Comparison of ENCODE assay signal across 19 mouse cellular contexts in genomic region chr12:103214797-103215196, GRCm38 (mm10). TPM values are rescaled to one million over a fixed set of nuclear protein-coding genes. Genes with fewer than 3 reads are reported as not detected.
DNase-seq lines count a peak whose midpoint lies in the region; ATAC-seq lines count a peak whose summit lies in the region.
"Had no signal": no experiment of that assay in that cellular context is flagged by ENCODE, and none has a peak within 500 bp of the region (broad histone marks: within the 10 kb centered on the region; RNA-seq: fewer than 3 reads in every experiment).

No protein-coding gene starts in this region.

- no peaks in the 10 kb centered on the region for H3K27me3 ChIP-seq in heart, embryonic 12.5 days (replicated peaks)
- H3K27me3 ChIP-seq in kidney, embryonic 16.5 days (ENCODE audit: insufficient read depth, low read length), result no peaks in the 10 kb centered on the region
- H3K27me3 ChIP-seq in hindbrain, embryonic 16.5 days (replicated peaks; ENCODE audit: control insufficient read depth, insufficient read depth, low read length), result no peaks in the 10 kb centered on the region
- no peaks in the 10 kb centered on the region for H3K27me3 ChIP-seq in midbrain, embryonic 16.5 days (ENCODE audit: control insufficient read depth, insufficient read depth, low read depth, low read length)
- H3K27me3 ChIP-seq: limb, embryonic 12.5 days; stomach, embryonic 15.5 days had no signal

- no peak for DNase-seq in heart, adult 11 months
- DNase-seq in kidney, postnatal 25 days, result no peak
- DNase-seq in urinary bladder, adult 2 months (ENCODE audit: low spot score), result no peak
- DNase-seq: cerebellum, adult 18-20 months; cerebellum, postnatal 36 days; gastrocnemius, postnatal 25 days; right cerebral cortex, postnatal 14 days; thymus, adult 2 months had no signal

- H3K4me3 ChIP-seq in heart, embryonic 12.5 days, result no peak overlapping the region
- H3K4me3 ChIP-seq in kidney, embryonic 16.5 days (ENCODE audit: low read length), result no peak overlapping the region
- H3K4me3 ChIP-seq in hindbrain, embryonic 16.5 days (ENCODE audit: low read length), result no peak overlapping the region
- no peak overlapping the region for H3K4me3 ChIP-seq in midbrain, embryonic 16.5 days (ENCODE audit: low read depth, low read length)
- H3K4me3 ChIP-seq: heart, embryonic 10.5 days; limb, embryonic 12.5 days; myocyte; stomach, embryonic 15.5 days had no signal

- WGBS in heart, embryonic 12.5 days, result 84% methylated on average over 2 of the region's 2 CpGs
- 74% methylated on average over 2 of the region's 2 CpGs for WGBS in kidney, embryonic 16.5 days
- WGBS in hindbrain, embryonic 16.5 days, result 92% methylated on average over 2 of the region's 2 CpGs
- WGBS in midbrain, embryonic 16.5 days, result 88% methylated on average over 2 of the region's 2 CpGs

- peak overlapping the region; percentile 5; the same call in 1 of the 2 replicates for H3K27ac ChIP-seq in heart, embryonic 12.5 days (ENCODE audit: poor library complexity, severe bottlenecking)
- no peak overlapping the region for H3K27ac ChIP-seq in kidney, embryonic 16.5 days (ENCODE audit: low read length)
- no peak overlapping the region for H3K27ac ChIP-seq in hindbrain, embryonic 16.5 days (ENCODE audit: low read depth, low read length)
- H3K27ac ChIP-seq in midbrain, embryonic 16.5 days (ENCODE audit: low read length), result no peak overlapping the region
- H3K27ac ChIP-seq: heart, embryonic 10.5 days; limb, embryonic 12.5 days; liver, embryonic 14.5 days; stomach, embryonic 15.5 days had no signal

- no peaks in the 10 kb centered on the region for H3K36me3 ChIP-seq in heart, embryonic 12.5 days
- H3K36me3 ChIP-seq in kidney, embryonic 16.5 days (ENCODE audit: insufficient read depth, low read length), result no peaks in the 10 kb centered on the region
- H3K36me3 ChIP-seq in hindbrain, embryonic 16.5 days (ENCODE audit: control insufficient read depth, insufficient read depth, low read length), result no peaks in the 10 kb centered on the region
- no peaks in the 10 kb centered on the region for H3K36me3 ChIP-seq in midbrain, embryonic 16.5 days (ENCODE audit: control insufficient read depth, insufficient read depth, low read length)
- H3K36me3 ChIP-seq: heart, embryonic 10.5 days; limb, embryonic 12.5 days; stomach, embryonic 15.5 days had no signal

- no peaks in the 10 kb centered on the region for H3K9me3 ChIP-seq in heart, embryonic 12.5 days (replicated peaks)
- H3K9me3 ChIP-seq in kidney, embryonic 16.5 days (ENCODE audit: low read length), result no peaks in the 10 kb centered on the region
- no peaks in the 10 kb centered on the region for H3K9me3 ChIP-seq in hindbrain, embryonic 16.5 days (ENCODE audit: control insufficient read depth, low read length)
- H3K9me3 ChIP-seq in midbrain, embryonic 16.5 days (replicated peaks; ENCODE audit: control insufficient read depth, low read length, poor library complexity, severe bottlenecking), result no peaks in the 10 kb centered on the region
- H3K9me3 ChIP-seq: heart, embryonic 10.5 days; limb, embryonic 12.5 days; stomach, embryonic 15.5 days had no signal

- no peak overlapping the region for H3K9ac ChIP-seq in heart, embryonic 12.5 days
- no peak overlapping the region for H3K9ac ChIP-seq in kidney, embryonic 16.5 days (replicated peaks; ENCODE audit: low read length)
- H3K9ac ChIP-seq in hindbrain, embryonic 16.5 days (ENCODE audit: low read depth, low read length), result no peak overlapping the region
- no peak overlapping the region for H3K9ac ChIP-seq in midbrain, embryonic 16.5 days (ENCODE audit: low read depth, low read length)
- H3K9ac ChIP-seq: limb, embryonic 12.5 days; liver, embryonic 14.5 days; stomach, embryonic 15.5 days had no signal

- H3K4me1 ChIP-seq in heart, embryonic 12.5 days (replicated peaks), result peaks cover 30% of the 10 kb centered on the region
- H3K4me1 ChIP-seq in kidney, embryonic 16.5 days (ENCODE audit: insufficient read depth, low read length), result peaks cover 23% of the 10 kb centered on the region
- H3K4me1 ChIP-seq in hindbrain, embryonic 16.5 days (ENCODE audit: control insufficient read depth, insufficient read depth, low read depth, low read length), result peaks cover 12% of the 10 kb centered on the region
- peaks cover 7% of the 10 kb centered on the region for H3K4me1 ChIP-seq in midbrain, embryonic 16.5 days (ENCODE audit: control insufficient read depth, insufficient read depth, low read length)

- H3K4me2 ChIP-seq in heart, embryonic 12.5 days, result 0 out of 2 replicates have a peak overlapping the region, but pooled peaks have one; percentile 6
- H3K4me2 ChIP-seq in kidney, embryonic 16.5 days (replicated peaks; ENCODE audit: low read depth, low read length), result no peak overlapping the region
- no peak overlapping the region for H3K4me2 ChIP-seq in hindbrain, embryonic 16.5 days (ENCODE audit: low read length)
- H3K4me2 ChIP-seq in midbrain, embryonic 16.5 days (ENCODE audit: low read length), result no peak overlapping the region
- H3K4me2 ChIP-seq: limb, embryonic 12.5 days; stomach, embryonic 15.5 days had no signal

- no peak for ATAC-seq in heart, embryonic 12.5 days (ENCODE audit: insufficient number of reproducible peaks, low FRiP score)
- ATAC-seq in kidney, embryonic 16.5 days (ENCODE audit: low FRiP score, low TSS enrichment), result peak; percentile 58; the same call in 1 of the 2 replicates
- peak; percentile 26 for ATAC-seq in hindbrain, embryonic 16.5 days
- peak; percentile 57; the same call in 1 of the 2 replicates for ATAC-seq in midbrain, embryonic 16.5 days

RNA-seq across cellular contexts. Expression of gene Prima1, which starts 27.2 kb away (rescaled TPM):
- 0.75 TPM in 1 of 2 replicates, not detected in the other for polyA plus RNA-seq in heart, embryonic 12.5 days (2016; fragmentation: Nextera tagmentation; extraction: Ambion mirVana)
- 0.47 and 1.5 TPM in 2 replicates for polyA plus RNA-seq in kidney, embryonic 16.5 days (2015; fragmentation: Nextera tagmentation; extraction: Ambion mirVana)
- polyA plus RNA-seq in hindbrain, embryonic 16.5 days (2015; fragmentation: Nextera tagmentation; extraction: Ambion mirVana), result 0.59 and 0.70 TPM in 2 replicates
- polyA plus RNA-seq in midbrain, embryonic 16.5 days (2015; fragmentation: Nextera tagmentation; extraction: Ambion mirVana), result 0.48 and 0.55 TPM in 2 replicates
- 7.5 and 8.4 TPM in 2 replicates for polyA plus RNA-seq in urinary bladder, adult 2 months (2012; rRNA removed)
- polyA plus RNA-seq: C2C12; limb, embryonic 12.5 days; liver, embryonic 14.5 days; myocyte; spleen, adult 2 months; thymus, adult 2 months had no signal
